Mouse (Mus musculus): ENCODE measurements around the gene 1110004F10Rik. TPM values are rescaled to one million over a fixed set of nuclear protein-coding genes. Genes with fewer than 3 reads are reported as not detected.
A peak's percentile ranks its signal among the peaks of the same experiment; 100 is the strongest.

Gene 1110004F10Rik
- total and polyA plus RNA-seq, 3 experiments = 120 to 262 (median 196) TPM

DNA sequence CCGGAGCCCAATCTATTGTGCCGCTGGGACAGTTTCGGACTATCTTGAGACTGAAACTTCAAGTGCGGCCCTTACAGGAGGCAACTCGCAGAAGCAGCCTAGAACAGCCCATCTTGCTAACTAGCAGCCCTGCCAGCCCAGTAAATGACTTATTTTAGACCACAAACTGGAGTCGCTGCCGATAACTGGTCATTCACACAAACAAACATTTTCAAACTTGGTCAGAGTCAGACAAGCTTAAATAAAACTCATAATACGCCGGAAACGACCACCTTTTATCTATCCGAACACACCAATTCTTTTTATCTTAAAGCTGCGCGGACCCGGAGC lies 7.8 kb upstream of the 1110004F10Rik start:
- in situ Hi-C loops (cut with MboI; ENCODE audit: low pct_ligation_motif_present, low pct_unique_long_range_greater_than_20kb, low sequenced_read_pairs) = loop anchor here (25.0 kb wide), 2 partner anchors 819 to 1119 kb away; no protein-coding TSS in a partner anchor
- Histone ChIP-seq H3K79me2 (replicated peaks; ENCODE audit: control insufficient read depth, extremely low read depth, insufficient read depth, poor library complexity, severe bottlenecking) (no peaks in the 10 kb centered on the region), H3K36me3 (replicated peaks in 1 of 2; ENCODE audit: control insufficient read depth in 1 of 2, insufficient read depth in 1 of 2, low read length in 1 of 2) (no peaks in the 10 kb centered on the region), H3K27ac (ENCODE audit: insufficient read depth, low read depth) (peak overlapping the region; percentile 13; the same call in 1 of the 2 replicates), H3K4me2 (ENCODE audit: insufficient read depth, low read depth, poor library complexity, severe bottlenecking) (peak overlapping the region; percentile 48), H3K27me3 (replicated peaks) (peaks cover 36% of the 10 kb centered on the region), H3K4me3 (replicated peaks in 1 of 3; ENCODE audit: low read depth in 2 of 3, low read length in 2 of 3, poor library complexity in 1 of 3) (peak overlapping the region; percentile 26 to 56 (median 52)), H3K9ac (ENCODE audit: insufficient read depth, low read depth) (peak overlapping the region; percentile 33), H3K9me3 (replicated peaks; ENCODE audit: low read length) (no peaks in the 10 kb centered on the region), H3K4me1 (ENCODE audit: control insufficient read depth in 1 of 2, insufficient read depth in 2 of 2) (peaks cover 0 to 14% of the 10 kb centered on the region in 2 experiments; a peak in 2 of 4 replicates)
- TF ChIP-seq ZNF384 (IDR thresholded peaks at IDR 0.05; ENCODE audit: low read depth, low read length) = no peak
- TF ChIP-seq MAX (IDR thresholded peaks at IDR 0.05; ENCODE audit: low read length) = no peak
- TF ChIP-seq POLR2AphosphoS2 (IDR thresholded peaks at IDR 0.05; ENCODE audit: low read depth, low read length) = no peak
- TF ChIP-seq CTCF (conservative IDR thresholded peaks at IDR 0.05 in 1 of 2, IDR thresholded peaks at IDR 0.05 in 1 of 2; ENCODE audit: low read depth in 2 of 2, low read length in 2 of 2) = no peak
- TF ChIP-seq MEF2A (IDR thresholded peaks at IDR 0.05; ENCODE audit: borderline replicate concordance, low read depth, low read length) = no peak
- no peak for TF ChIP-seq ZKSCAN1 (IDR thresholded peaks at IDR 0.05; ENCODE audit: borderline replicate concordance, low read depth, low read length)
- no peak for TF ChIP-seq UBTF (IDR thresholded peaks at IDR 0.05; ENCODE audit: low read depth, low read length)
- 0 out of 2 replicates have a peak, but pooled peaks have one; percentile 8 for TF ChIP-seq NELFE (IDR thresholded peaks at IDR 0.05; ENCODE audit: low read depth, low read length)
- TF ChIP-seq ZMIZ1 (IDR thresholded peaks at IDR 0.05; ENCODE audit: low read depth, low read length) = no peak
- TF ChIP-seq IRF4 (IDR thresholded peaks at IDR 0.05; ENCODE audit: low read depth, low read length) = no peak
- TF ChIP-seq TCF12 (IDR thresholded peaks at IDR 0.05; ENCODE audit: low read depth, low read length) = peak; percentile 11; the same call in 1 of the 2 replicates
- TF ChIP-seq E2F4 (IDR thresholded peaks at IDR 0.05; ENCODE audit: insufficient replicate concordance, low read depth, low read length) = no peak
- no peak for TF ChIP-seq SMC3 (IDR thresholded peaks at IDR 0.05; ENCODE audit: low read depth, low read length)
- no peak for TF ChIP-seq HCFC1 (IDR thresholded peaks at IDR 0.05; ENCODE audit: low read depth, low read length)
- TF ChIP-seq RCOR1 (conservative IDR thresholded peaks at IDR 0.05; ENCODE audit: low read depth, low read length) = no peak
- peak; percentile 14 for DNase-seq (ENCODE audit: extremely low read depth)
- dilution Hi-C loops (cut with MboI; ENCODE audit: extremely low pct_ligation_motif_present, extremely low pct_unique_long_range_greater_than_20kb, low sequenced_read_pairs) = no loop called here

DNA sequence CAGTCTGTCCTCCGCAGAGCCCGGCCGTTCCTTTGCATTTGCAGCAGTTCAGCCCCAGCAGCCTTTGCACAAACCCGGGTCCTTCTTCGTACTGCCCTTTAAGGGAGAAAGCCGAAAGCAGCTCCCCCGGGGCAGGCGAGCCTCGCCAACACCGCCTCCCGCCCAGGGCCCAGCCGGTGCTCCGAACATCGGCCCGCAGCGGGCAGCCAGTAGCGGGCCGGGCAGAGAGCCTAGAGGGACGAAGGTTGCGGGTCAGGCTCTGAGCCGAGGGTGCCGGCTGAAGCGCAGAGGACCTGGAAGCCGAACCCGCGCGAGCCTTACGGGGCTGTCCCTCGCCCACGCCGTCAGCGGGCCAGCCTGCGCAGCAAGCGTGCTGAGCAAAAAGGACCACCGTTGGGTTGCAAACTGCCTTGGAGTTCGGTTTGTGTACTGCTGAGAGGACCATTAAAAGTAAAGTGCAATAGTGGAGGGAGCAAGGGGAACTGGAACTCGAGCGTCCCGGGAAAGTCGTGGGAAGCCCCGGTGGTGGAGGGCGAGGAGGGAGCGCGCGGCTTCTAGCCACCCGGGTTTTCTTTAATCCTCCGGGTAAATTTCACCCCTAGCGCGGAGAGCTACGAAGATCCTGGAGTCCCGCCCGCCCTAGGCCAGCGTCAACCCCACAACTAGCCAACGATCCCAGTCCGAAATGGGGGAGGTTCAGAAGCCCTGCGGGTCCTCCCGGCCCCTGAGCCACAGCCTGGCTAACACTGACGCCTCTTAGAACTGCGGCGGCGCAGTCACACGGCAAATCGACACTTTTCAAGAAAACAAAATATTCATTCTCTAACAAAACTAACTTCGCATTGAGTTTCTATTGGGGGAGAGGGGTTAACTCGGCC lies 7.2 kb upstream of the 1110004F10Rik start:
- H3K36me3 ChIP-seq (replicated peaks in 1 of 2; ENCODE audit: control insufficient read depth in 1 of 2, insufficient read depth in 1 of 2, low read length in 1 of 2) = no peaks in the 10 kb centered on the region
- in situ Hi-C loops (cut with MboI; ENCODE audit: low pct_ligation_motif_present, low pct_unique_long_range_greater_than_20kb, low sequenced_read_pairs) (loop anchor here (25.0 kb wide), 2 partner anchors 820 to 1120 kb away; no protein-coding TSS in a partner anchor), dilution Hi-C loops (cut with MboI; ENCODE audit: extremely low pct_ligation_motif_present, extremely low pct_unique_long_range_greater_than_20kb, low sequenced_read_pairs) (no loop called here)
- no peaks in the 10 kb centered on the region for H3K79me2 ChIP-seq (replicated peaks; ENCODE audit: control insufficient read depth, extremely low read depth, insufficient read depth, poor library complexity, severe bottlenecking)
- H3K4me3 ChIP-seq (replicated peaks in 1 of 3; ENCODE audit: low read depth in 2 of 3, low read length in 2 of 3, poor library complexity in 1 of 3) = peak overlapping the region; percentile 39 to 56 (median 52)
- H3K27me3 ChIP-seq (replicated peaks) = peaks cover 42% of the 10 kb centered on the region
- H3K9ac ChIP-seq (ENCODE audit: insufficient read depth, low read depth) = peak overlapping the region; percentile 33
- peak; percentile 46 for DNase-seq (ENCODE audit: extremely low read depth)
- no peaks in the 10 kb centered on the region for H3K9me3 ChIP-seq (replicated peaks; ENCODE audit: low read length)
- H3K4me1 ChIP-seq (ENCODE audit: control insufficient read depth in 1 of 2, insufficient read depth in 2 of 2) = peaks cover 0 to 14% of the 10 kb centered on the region in 2 experiments; a peak in 2 of 4 replicates
- H3K27ac ChIP-seq (ENCODE audit: insufficient read depth, low read depth) = peak overlapping the region; percentile 39; the same call in 1 of the 2 replicates
- peak overlapping the region; percentile 48 for H3K4me2 ChIP-seq (ENCODE audit: insufficient read depth, low read depth, poor library complexity, severe bottlenecking)
- TF ChIP-seq CTCF (conservative IDR thresholded peaks at IDR 0.05 in 1 of 2, IDR thresholded peaks at IDR 0.05 in 1 of 2; ENCODE audit: low read depth in 2 of 2, low read length in 2 of 2) (no peak), MXI1 (IDR thresholded peaks at IDR 0.05; ENCODE audit: low read depth, low read length) (peak; percentile 63), RCOR1 (conservative IDR thresholded peaks at IDR 0.05; ENCODE audit: low read depth, low read length) (no peak), RAD21 (IDR thresholded peaks at IDR 0.05; ENCODE audit: low read depth, low read length) (no peak), PAX5 (IDR thresholded peaks at IDR 0.05; ENCODE audit: low read length) (no peak), CHD1 (IDR thresholded peaks at IDR 0.05; ENCODE audit: low read depth, low read length) (no peak), SIN3A (IDR thresholded peaks at IDR 0.05; ENCODE audit: low read length) (no peak), JUN (IDR thresholded peaks at IDR 0.05; ENCODE audit: insufficient read depth, low read depth, low read length) (no peak), MYC (IDR thresholded peaks at IDR 0.05; ENCODE audit: low read depth, low read length) (no peak), CHD2 (IDR thresholded peaks at IDR 0.05; ENCODE audit: low read length) (no peak), POLR2A (IDR thresholded peaks at IDR 0.05; ENCODE audit: low read depth, low read length) (0 out of 2 replicates have a peak, but pooled peaks have one; percentile 21), TCF12 (IDR thresholded peaks at IDR 0.05; ENCODE audit: low read depth, low read length) (no peak), NELFE (IDR thresholded peaks at IDR 0.05; ENCODE audit: low read depth, low read length) (0 out of 2 replicates have a peak, but pooled peaks have one; percentile 4), UBTF (IDR thresholded peaks at IDR 0.05; ENCODE audit: low read depth, low read length) (peak; percentile 97), ZC3H11A (IDR thresholded peaks at IDR 0.05; ENCODE audit: low read depth, low read length) (no peak), ZMIZ1 (IDR thresholded peaks at IDR 0.05; ENCODE audit: low read depth, low read length) (no peak), TBP (conservative IDR thresholded peaks at IDR 0.05; ENCODE audit: low read depth, low read length) (no peak), SMC3 (IDR thresholded peaks at IDR 0.05; ENCODE audit: low read depth, low read length) (no peak), GABPA (IDR thresholded peaks at IDR 0.05; ENCODE audit: insufficient replicate concordance, low read depth, low read length) (no peak), MAFK (IDR thresholded peaks at IDR 0.05; ENCODE audit: insufficient replicate concordance, low read length) (no peak), NRF1 (IDR thresholded peaks at IDR 0.05; ENCODE audit: low read depth, low read length) (peak; percentile 54; the same call in 1 of the 2 replicates)
